Mouse (Mus musculus) C2C12 (cell line): ENCODE results near the gene Zfyve9.

Experiments
- CTCF ChIP-seq: IDR thresholded peaks from one replicate; pipeline ENCODE4 v1.5.1; 2011; ENCODE audit not compliant: control insufficient read depth, insufficient read depth, insufficient read length
- MAX ChIP-seq: IDR thresholded peaks from one replicate; pipeline ENCODE4 v1.6.1; 2011; ENCODE audit warnings: mild to moderate bottlenecking, control low read depth
- MYOD1 ChIP-seq: IDR thresholded peaks from one replicate; pipeline ENCODE4 v1.6.1; 2011; ENCODE audit warnings: low read depth; ENCODE audit not compliant: control insufficient read depth, insufficient read length
- MYOG ChIP-seq: IDR thresholded peaks from one replicate; pipeline ENCODE4 v1.6.1; 2011; ENCODE audit not compliant: control insufficient read depth, insufficient read length; ENCODE audit errors: extremely low read depth
- USF1 ChIP-seq: IDR thresholded peaks from one replicate; pipeline ENCODE4 v1.6.1; 2011; ENCODE audit warnings: low read depth, mild to moderate bottlenecking, control low read depth, moderate library complexity

DNA sequence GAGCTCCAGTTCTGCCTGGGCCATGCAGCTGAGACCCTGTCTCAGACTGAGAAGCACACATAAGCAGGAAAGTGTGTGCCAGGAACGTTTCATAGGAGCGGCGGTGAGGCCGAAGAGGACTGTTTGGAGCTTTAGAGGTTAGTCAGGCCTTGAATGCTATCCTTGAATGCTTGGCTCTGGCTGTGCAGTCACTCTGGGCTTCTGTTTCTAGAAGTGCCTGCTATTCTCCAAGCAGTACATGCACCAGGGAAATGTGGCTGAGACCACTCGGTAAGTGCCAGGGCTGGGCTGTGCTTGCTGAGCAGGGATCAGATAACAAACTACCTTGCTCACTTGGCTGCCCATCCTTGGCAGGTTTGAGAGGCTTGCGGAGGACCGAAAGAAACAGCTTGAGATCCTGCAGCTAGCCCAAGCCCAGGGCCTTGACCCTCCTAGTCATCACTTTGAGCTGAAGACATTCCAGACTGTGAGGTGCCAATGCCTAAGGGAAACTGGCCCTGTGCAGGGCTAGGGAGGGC is 151.2 kb downstream of the Zfyve9 start:
- TF ChIP-seq CTCF (no peak), MYOD1 (no peak), MAX (no peak), MYOG (no peak), USF1 (no peak)
